Mouse (Mus musculus): ENCODE measurements around the gene Cryzl2. TPM values are rescaled to one million over a fixed set of nuclear protein-coding genes. Genes with fewer than 3 reads are reported as not detected.

Cryzl2 gene
- polyA plus RNA-seq, 1 experiment = 9.1 TPM

DNA sequence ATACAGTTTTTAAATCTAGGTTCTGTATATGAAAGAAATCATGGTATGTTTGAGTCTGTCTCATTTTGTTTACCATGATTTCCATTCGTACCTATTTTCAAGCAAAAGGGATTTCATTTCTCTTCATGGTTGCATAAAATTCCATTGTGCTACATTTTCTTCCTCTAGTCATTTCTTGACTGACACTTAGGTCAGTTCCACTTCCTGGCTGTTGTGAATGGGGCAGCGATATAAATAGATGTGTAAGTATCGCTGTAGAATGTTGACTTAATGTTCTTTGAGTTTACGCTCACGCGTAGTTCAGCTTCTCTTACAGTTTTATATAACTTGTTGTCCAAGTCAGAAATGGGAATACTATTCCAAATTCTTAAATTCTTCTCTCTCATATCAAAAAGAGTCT lies 22.5 kb upstream of the Cryzl2 start:
- 20% methylated on average over 6 of the region's 6 CpGs for WGBS
- TF ChIP-seq POLR2A (IDR thresholded peaks at IDR 0.05; ENCODE audit: borderline replicate concordance, control insufficient read depth, low read depth, low read length) (no peak), CTCF (IDR thresholded peaks at IDR 0.05; ENCODE audit: control insufficient read depth, insufficient read depth, low read length) (no peak)
- no peak overlapping the region for H3K27ac ChIP-seq (ENCODE audit: control insufficient read depth, insufficient read depth, low read depth, low read length, poor library complexity)
- no peaks in the 10 kb centered on the region for H3K4me1 ChIP-seq (ENCODE audit: control insufficient read depth, insufficient read depth, low read length)
- no peak overlapping the region for H3K4me3 ChIP-seq (replicated peaks; ENCODE audit: control insufficient read depth, low read depth, low read length)

DNA sequence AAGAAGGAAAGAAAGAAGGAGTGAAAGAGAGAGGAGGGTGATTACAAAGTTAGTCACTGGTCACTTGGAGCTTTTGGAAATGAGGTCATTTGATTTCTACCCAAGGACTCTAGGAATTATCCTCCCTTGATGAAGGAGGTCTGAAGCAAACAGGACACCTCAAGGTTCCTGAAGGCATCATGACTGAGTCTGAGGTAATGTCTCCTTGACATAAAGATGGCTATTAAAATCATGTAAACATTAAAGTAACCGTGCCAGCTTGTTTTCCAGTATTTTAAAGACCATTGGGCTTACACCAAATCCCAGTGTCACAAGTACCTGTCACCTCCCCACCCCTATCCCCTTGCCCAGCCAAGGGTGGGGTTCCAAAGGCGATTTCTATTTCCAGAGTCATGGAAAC lies 20.1 kb upstream of the Cryzl2 start:
- WGBS = 86% methylated on average over 2 of the region's 2 CpGs
- TF ChIP-seq CTCF (IDR thresholded peaks at IDR 0.05; ENCODE audit: control insufficient read depth, insufficient read depth, low read length) (no peak), POLR2A (IDR thresholded peaks at IDR 0.05; ENCODE audit: borderline replicate concordance, control insufficient read depth, low read depth, low read length) (no peak)
- Histone ChIP-seq H3K4me1 (ENCODE audit: control insufficient read depth, insufficient read depth, low read length) (no peaks in the 10 kb centered on the region), H3K27ac (ENCODE audit: control insufficient read depth, insufficient read depth, low read depth, low read length, poor library complexity) (no peak overlapping the region), H3K4me3 (replicated peaks; ENCODE audit: control insufficient read depth, low read depth, low read length) (no peak overlapping the region)

- no peak overlapping the region for H3K27ac ChIP-seq (ENCODE audit: control insufficient read depth, insufficient read depth, low read depth, low read length, poor library complexity)
- H3K4me3 ChIP-seq (replicated peaks; ENCODE audit: control insufficient read depth, low read depth, low read length) = no peak overlapping the region
- H3K4me1 ChIP-seq (ENCODE audit: control insufficient read depth, insufficient read depth, low read length) = no peaks in the 10 kb centered on the region
- TF ChIP-seq POLR2A (IDR thresholded peaks at IDR 0.05; ENCODE audit: borderline replicate concordance, control insufficient read depth, low read depth, low read length) = no peak
- no peak for TF ChIP-seq CTCF (IDR thresholded peaks at IDR 0.05; ENCODE audit: control insufficient read depth, insufficient read depth, low read length)
- WGBS = 82% methylated on average over 4 of the region's 4 CpGs
These were observed 19.3 kb upstream of the Cryzl2 start for GRCm38 (mm10) chr1:157439101-157439500.

GRCm38 (mm10) chr1:157439973-157440641 lies 18.3 kb upstream of the Cryzl2 start:
- Histone ChIP-seq H3K4me1 (ENCODE audit: control insufficient read depth, insufficient read depth, low read length) (no peaks in the 10 kb centered on the region), H3K27ac (ENCODE audit: control insufficient read depth, insufficient read depth, low read depth, low read length, poor library complexity) (no peak overlapping the region), H3K4me3 (replicated peaks; ENCODE audit: control insufficient read depth, low read depth, low read length) (no peak overlapping the region)
- 72% methylated on average over 14 of the region's 14 CpGs for WGBS
- TF ChIP-seq POLR2A (IDR thresholded peaks at IDR 0.05; ENCODE audit: borderline replicate concordance, control insufficient read depth, low read depth, low read length) (no peak), CTCF (IDR thresholded peaks at IDR 0.05; ENCODE audit: control insufficient read depth, insufficient read depth, low read length) (no peak)

GRCm38 (mm10) chr1:157443026-157443722 lies 15.2 kb upstream of the Cryzl2 start:
- no peak for TF ChIP-seq CTCF (IDR thresholded peaks at IDR 0.05; ENCODE audit: control insufficient read depth, insufficient read depth, low read length)
- no peak for TF ChIP-seq POLR2A (IDR thresholded peaks at IDR 0.05; ENCODE audit: borderline replicate concordance, control insufficient read depth, low read depth, low read length)
- H3K4me1 ChIP-seq (ENCODE audit: control insufficient read depth, insufficient read depth, low read length) = no peaks in the 10 kb centered on the region
- H3K27ac ChIP-seq (ENCODE audit: control insufficient read depth, insufficient read depth, low read depth, low read length, poor library complexity) = no peak overlapping the region
- H3K4me3 ChIP-seq (replicated peaks; ENCODE audit: control insufficient read depth, low read depth, low read length) = no peak overlapping the region
- 17% methylated on average over 14 of the region's 14 CpGs for WGBS

DNA sequence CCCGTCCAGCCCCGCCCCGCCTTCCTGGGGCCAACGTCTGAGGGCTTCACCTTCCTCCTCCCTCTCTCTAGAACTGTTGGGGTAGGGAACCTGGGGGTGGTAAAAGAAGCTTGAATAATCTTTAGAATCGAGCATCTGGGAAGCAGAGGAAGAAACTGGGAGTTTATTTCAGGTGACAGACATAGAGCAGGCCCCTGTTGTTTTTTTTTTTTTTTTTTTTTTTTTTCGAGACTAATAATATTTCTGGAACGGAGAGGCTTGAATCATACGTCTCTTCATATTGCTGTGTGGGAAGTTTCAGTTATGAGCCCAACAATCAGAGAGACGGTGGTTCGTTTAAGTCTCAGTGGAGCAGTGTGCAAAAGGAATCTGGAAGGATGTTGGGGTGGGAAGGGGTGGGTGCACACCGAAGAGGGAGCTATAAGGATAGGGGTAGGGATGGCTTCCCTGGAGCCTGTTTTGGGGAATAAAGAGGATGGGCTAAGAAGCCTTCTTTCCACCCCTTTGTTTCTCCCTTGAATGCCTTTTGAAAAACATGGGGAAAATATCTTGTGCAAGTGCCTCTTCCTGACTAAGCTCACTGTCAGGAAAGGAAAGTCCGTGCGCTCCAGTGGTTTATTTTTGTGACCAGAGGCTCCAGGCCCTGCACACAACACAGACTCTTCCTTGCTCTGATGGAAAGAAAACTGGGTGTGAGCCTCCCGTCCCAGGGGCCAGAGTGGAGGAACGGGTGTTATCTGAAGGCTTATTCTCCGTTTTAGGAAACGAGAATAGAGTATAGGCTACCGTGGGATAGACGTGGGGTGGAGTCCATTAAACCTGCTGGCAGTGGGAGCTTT lies 14.4 kb upstream of the Cryzl2 start:
- Histone ChIP-seq H3K27ac (ENCODE audit: control insufficient read depth, insufficient read depth, low read depth, low read length, poor library complexity) (no peak overlapping the region), H3K4me3 (replicated peaks; ENCODE audit: control insufficient read depth, low read depth, low read length) (no peak overlapping the region), H3K4me1 (ENCODE audit: control insufficient read depth, insufficient read depth, low read length) (no peaks in the 10 kb centered on the region)
- TF ChIP-seq CTCF (IDR thresholded peaks at IDR 0.05; ENCODE audit: control insufficient read depth, insufficient read depth, low read length) = no peak
- no peak for TF ChIP-seq POLR2A (IDR thresholded peaks at IDR 0.05; ENCODE audit: borderline replicate concordance, control insufficient read depth, low read depth, low read length)
- 45% methylated on average over 19 of the region's 19 CpGs for WGBS

GRCm38 (mm10) chr1:157444632-157445300 lies 13.6 kb upstream of the Cryzl2 start:
- no peaks in the 10 kb centered on the region for H3K4me1 ChIP-seq (ENCODE audit: control insufficient read depth, insufficient read depth, low read length)
- no peak overlapping the region for H3K27ac ChIP-seq (ENCODE audit: control insufficient read depth, insufficient read depth, low read depth, low read length, poor library complexity)
- TF ChIP-seq POLR2A (IDR thresholded peaks at IDR 0.05; ENCODE audit: borderline replicate concordance, control insufficient read depth, low read depth, low read length) (no peak), CTCF (IDR thresholded peaks at IDR 0.05; ENCODE audit: control insufficient read depth, insufficient read depth, low read length) (no peak)
- no peak overlapping the region for H3K4me3 ChIP-seq (replicated peaks; ENCODE audit: control insufficient read depth, low read depth, low read length)
- WGBS = 84% methylated on average over 13 of the region's 13 CpGs
